Mouse (Mus musculus) kidney, postnatal 36 days (tissue): ENCODE results near the gene Nfix.

Source experiments
- DNase-seq, 2 experiments: peaks; one replicate each; pipeline ENCODE4 v3.0.0; 2021 to 2022; ENCODE audit warnings: mixed read lengths in 2 of 2

Nfix gene

DNA sequence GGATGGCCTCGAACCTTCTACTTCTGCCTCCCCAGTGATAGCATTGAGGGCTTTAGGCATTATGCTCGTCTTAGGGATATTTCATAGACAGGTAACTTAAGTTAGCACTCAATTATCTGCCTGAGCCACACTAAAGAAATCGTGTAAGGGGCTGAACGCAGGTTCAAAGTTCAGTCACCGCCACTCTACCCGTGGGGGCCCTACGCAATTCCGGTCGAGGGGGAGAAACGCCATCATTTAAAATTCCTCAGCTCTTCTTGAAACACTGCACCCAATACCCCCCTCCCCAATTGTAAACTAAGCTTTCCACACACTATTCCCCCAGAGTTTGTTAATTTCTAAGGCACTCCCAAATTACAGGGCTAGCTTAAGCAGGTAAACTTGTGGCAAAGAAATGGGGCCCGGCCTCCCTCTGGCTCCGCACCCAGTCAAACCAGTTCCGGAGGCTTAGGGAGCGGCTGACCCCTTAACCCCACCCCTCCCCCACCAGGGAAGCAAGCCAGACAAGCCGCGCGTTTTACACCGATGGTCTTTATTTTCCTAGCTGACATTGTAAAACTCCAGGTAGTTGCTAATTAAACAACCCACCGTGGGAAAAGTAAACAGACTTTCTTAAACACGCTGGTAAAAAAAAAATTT lies 139.2 kb downstream of the Nfix start:
- peak; percentile 78 to 89 for DNase-seq

DNA sequence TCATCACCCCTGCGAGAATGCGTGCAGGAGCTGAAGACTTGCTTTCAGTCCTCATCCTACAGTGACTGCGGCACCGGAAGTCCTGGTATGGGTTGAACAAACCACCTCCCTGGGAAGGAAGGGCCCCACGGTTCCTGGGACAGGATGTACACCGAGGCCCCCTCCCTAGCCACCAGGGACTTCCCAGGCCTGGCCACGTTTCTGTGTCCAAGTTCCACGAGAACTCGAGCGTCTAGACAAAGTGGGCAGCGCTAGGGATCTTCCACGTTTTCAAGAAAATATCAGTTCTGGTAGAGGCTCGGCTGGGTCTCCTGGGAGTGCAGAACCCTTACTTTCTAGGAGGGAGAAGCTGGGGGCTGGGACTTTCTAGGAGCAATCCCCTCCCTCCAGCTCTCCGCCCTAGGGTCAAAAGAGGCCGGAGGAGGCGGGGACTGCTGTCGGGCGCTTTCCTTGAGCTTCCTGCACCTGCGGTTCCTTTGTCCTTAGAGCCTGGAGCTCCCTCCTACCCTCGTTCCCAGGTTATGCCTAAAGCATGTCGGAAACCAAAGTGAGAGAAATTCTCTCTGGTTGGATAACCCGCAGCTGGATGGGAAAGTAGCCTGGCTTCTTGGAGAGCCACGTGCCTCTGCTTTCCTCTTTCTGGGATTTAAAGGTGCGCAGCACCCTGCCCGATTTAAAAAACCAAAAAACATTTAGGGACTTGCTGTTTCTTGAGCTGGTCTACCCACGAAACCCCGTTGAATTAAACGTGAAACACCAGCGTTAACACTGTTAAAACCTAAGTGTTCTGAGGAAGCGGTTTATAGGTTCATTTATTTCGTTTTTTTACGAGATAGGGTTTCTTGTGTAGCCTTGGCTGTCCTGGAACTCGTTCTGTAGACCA lies 140.0 kb downstream of the Nfix start:
- DNase-seq, result peak; percentile 79 to 82

DNA sequence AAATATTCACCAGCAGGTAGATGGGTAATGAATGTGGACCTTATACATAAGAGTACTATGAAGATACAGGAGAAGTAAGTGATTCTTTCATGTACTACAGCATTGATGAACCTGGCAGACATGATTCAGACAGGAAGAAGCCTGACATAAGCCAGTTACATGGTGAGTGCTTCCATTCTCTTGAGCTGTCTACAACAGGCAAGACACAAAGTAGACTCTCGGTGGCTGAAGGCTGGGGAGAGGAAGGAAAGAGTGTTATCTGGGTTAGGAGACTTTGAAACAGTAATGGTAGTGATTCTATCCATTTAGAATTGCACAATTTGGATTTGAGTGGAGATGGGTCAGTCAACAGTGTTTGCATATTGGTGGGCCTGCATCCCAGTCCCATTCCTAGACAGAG lies 141.2 kb downstream of the Nfix start:
- DNase-seq, result no peak

DNA sequence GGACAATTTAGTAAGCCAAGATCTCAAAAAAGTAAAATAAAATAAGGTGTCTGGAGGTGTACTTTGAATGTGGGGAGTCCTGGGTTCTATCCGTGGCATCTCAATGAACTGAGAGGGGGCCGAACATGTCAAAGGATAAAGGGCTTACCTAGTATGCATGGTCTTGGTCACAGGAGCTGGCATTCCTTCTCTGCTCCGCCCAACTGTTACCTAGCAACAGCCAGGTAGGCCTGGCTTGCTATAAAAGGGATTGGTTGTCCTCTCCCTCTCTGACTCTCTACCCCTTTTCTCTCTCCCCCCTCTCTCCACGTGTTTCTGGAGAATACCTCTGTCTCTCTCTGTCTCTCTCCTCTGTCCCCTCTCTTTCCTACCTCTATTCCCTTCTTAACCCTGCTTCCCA lies 142.5 kb downstream of the Nfix start:
- peak in 1 of 2 experiments; percentile 32 for DNase-seq

DNA sequence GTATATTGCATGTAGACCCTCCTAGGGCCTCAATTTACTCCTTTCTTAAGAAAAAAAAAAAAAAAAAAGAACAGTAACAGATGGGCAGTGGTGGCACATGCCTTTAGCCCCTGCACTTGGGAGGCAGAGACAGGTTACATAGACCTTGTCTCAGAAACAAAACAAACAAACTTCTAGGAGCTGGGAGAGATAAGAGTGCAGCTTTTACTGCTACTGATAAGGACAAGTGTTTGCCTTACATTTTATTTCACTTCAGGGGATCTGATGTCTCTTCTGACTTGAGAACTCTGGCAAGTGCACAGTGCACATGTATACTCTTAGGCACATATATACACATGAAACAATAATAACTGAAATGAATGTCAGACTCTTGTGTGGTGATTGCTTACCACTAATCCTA lies 142.9 kb downstream of the Nfix start:
- DNase-seq, result no peak

DNA sequence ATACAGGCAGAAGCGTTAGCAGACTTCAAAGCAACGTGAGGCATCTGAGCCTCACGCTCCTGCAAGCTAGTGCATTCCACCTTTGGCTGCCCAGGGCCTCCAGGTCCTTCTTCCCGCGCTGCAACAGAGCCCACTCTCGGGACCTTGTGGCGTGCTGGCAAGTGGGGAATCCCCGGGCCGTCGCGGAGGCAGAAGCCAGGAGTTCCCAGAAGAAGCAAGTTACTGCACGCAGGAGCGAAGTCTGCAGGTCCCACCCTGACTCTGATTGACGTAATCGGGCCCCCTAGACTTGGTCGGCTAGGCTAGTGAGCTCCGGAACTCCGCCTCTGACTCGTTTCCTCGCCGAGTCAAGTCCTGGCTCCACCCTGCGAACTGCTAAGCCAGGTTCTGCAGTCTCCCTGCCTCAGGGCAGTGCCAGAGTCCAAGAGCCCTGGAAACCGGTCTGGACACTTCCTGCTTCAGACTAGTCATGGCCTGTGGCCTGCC lies 143.5 kb downstream of the Nfix start:
- DNase-seq, result peak; percentile 91 to 96

DNA sequence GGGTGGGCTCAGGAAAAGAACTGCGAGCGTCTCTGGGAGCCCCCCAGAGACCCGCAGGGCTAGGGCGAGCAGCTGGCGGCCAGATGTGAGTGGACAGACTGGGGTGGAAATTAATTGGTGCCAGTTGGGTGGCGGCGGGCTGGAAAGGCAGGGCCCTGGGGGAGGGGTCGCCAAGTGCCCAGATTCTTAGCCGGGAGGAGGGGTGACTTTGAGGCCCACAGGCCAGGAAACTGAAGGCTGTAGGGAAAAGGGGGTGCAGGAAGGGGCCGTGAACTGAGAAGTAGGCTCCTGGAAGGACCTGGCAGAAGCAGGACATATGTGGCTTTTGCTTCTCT lies 144.0 kb downstream of the Nfix start:
- peak in 1 of 2 experiments; percentile 33 for DNase-seq

DNA sequence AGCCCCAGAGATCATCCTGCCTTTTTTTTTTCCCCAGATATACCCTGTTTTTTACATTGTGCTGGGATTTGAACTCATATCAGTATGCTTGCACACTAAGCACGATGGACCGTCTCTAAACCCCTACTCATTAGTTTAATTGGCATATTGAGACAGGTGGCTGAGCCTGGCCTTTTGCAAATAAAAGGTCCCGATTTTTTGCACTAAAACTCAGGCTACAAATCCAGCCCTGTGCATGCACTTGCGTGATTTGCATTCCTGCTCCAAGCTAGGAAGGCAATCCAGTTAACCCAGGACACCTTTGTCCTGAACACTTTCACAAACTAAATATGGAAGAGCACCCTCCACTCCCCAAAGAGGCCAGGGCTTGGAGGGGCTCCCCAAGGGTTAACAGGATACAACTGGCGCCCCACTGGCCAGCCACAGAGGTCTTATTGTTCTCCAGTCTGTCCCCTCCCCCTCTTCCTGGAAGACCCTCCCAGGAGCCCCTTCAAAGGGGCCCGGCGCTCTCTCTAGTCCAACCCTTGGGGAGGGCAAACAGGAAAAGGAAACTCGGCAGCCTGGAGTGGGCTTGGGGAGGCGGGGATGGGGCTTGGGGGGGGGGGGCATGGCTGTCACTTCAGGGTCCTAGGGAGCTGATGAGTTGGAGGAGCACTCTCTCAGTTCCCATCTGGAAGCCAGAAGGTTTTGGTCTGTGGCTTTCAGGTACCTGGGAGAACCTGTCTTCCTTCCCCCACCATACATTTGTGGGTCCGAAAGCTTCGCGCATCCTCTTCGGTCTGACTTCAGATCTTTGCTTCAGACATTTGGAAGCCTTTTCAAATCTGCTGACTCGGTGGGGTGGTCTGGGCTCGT lies 144.6 kb downstream of the Nfix start:
- peak in 1 of 2 experiments; percentile 37 for DNase-seq

DNA sequence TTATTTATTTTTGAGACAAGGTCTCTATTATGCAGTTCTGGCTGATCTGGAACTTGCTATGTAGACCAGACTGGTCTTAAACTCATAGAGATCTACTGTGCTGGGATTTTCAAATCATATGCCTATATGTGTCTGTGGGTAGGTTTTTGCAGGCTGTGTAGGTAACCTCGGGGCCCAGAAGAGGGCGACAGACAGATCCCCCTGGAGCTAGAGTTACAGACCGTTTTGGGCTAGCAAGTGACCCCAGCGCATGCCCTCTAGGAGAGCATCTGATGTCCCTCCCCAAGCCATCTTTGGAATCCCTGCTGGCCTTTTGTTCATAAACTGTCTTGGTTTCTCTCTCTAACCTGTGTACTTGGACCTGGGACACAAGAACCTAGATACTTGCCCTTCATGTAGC lies 145.5 kb downstream of the Nfix start:
- DNase-seq, result no peak

DNA sequence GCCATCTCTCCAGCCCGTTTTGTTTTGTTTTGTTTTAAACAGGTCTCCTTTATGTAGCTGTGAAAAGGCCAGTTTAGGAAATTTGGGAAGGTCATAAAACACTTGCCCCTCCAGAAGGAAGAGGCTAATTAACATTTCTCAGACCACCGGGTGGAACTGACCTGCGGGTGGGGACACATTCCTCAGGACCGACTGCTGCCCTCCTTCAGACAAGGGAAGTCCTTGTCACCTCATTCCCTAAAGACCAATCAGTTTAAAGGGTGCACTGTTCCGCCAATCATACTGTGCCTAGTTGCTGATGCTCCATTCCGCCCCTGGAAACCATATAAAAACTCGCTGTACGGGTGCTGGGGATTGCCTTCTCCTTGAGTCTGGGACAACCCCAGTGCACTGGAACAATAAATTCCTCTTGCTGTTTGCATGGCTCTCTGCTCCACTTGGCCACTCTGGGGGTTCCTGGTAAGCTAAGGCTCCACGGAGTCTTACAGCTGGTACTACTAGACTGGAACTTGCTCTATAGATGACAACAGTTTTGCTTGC lies 147.0 kb downstream of the Nfix start:
- no peak for DNase-seq

DNA sequence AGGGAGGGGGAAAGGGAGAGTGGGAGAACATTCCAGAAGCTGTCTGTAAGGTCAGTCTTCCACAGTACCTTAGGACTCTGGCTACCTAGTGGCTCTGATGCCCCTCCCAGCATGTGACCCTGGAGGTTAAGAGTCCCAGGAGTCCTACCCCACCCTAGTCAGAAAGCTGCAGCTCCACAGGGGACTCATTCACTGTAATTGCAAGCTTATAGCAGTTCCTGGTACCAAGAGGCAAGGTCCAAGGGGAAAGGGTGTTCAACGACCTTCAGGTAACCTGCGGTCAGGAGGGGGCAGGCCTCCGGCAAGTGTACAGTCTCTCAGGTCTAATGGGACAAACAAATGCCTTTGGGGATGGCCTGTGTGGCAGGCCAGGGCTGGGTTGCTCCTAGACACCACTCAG lies 149.9 kb downstream of the Nfix start:
- DNase-seq, result peak in 1 of 2 experiments; percentile 17
